Mouse (Mus musculus): ENCODE measurements around the gene Tsr3. TPM values are rescaled to one million over a fixed set of nuclear protein-coding genes. Genes with fewer than 3 reads are reported as not detected.
"Not testable (repeated sequence)": the region's sequence is repeated elsewhere in the genome, so short reads cannot be mapped to it uniquely, and the experiment has no call there.

The Tsr3 gene
- polyA plus RNA-seq, 1 experiment from 2014 or later = 46.4 TPM

DNA sequence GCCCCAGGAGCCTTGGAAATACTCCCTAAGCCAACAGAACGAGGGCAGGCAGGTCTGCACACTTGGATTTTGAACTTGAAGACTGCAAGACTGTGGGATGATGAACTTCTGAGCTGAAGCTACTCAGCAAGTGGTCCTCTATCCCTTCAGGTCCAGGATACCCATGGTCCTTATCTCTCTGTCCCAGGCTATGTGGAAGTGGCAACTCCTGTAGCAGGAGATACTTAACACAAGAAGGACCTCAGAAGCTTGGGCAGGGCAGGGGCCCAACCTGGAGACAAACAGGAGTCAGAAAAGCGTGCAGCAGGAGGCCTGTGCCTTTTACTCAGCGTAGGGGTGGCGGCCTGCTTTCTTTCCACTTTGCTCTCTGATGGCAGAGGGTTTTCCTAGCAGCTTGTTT, 14.3 kb upstream of the Tsr3 start:
- Histone ChIP-seq H3K9me3 (ENCODE audit: low read depth, low read length) (no peaks in the 10 kb centered on the region), H3K36me3 (ENCODE audit: insufficient read depth) (peaks cover 17% of the 10 kb centered on the region), H3K4me3 (ENCODE audit: low read depth, low read length) (no peak overlapping the region), H3K4me1 (ENCODE audit: insufficient read depth) (no peaks in the 10 kb centered on the region), H3K27me3 (ENCODE audit: insufficient read depth, low read length) (no peaks in the 10 kb centered on the region), H3K9ac (no peak overlapping the region), H3K27ac (ENCODE audit: low read depth) (no peak overlapping the region), H3K4me2 (no peak overlapping the region; the same call in 1 of the 2 replicates)
- TF ChIP-seq CTCF (IDR thresholded peaks at IDR 0.05; ENCODE audit: low read depth) = no peak
- 72% methylated on average over 4 of the region's 4 CpGs for WGBS
- DNase-seq = no peak
- ATAC-seq (ENCODE audit: insufficient read depth) = no peak

DNA sequence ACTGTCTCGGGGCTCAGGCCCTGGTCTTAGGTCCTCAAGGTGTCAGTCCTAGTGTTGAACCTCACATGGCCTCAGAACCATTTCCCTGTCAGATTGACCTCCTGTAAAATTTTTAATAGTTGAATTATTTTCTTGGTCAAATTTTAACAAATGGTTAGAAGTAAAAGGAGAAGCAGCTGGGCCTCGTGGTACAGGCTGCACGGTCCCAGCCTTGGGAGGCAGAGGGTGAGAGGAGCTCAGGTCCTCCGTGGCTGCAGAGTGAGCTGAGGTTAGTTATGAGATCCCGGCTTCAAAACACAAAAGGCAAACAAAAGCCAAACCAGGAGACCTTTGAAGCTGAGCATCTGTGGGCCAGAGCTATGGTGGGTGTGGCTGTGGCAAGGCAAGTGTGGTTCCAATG, 12.0 kb upstream of the Tsr3 start:
- Histone ChIP-seq H3K36me3 (ENCODE audit: insufficient read depth) (peaks cover 27% of the 10 kb centered on the region), H3K4me2 (no peak overlapping the region), H3K4me3 (ENCODE audit: low read depth, low read length) (no peak overlapping the region), H3K9ac (no peak overlapping the region), H3K27ac (ENCODE audit: low read depth) (no peak overlapping the region), H3K9me3 (ENCODE audit: low read depth, low read length) (no peaks in the 10 kb centered on the region), H3K27me3 (ENCODE audit: insufficient read depth, low read length) (no peaks in the 10 kb centered on the region), H3K4me1 (ENCODE audit: insufficient read depth) (no peaks in the 10 kb centered on the region)
- ATAC-seq (ENCODE audit: insufficient read depth) (no peak), DNase-seq (no peak)
- 84% methylated on average over 5 of the region's 5 CpGs for WGBS
- TF ChIP-seq CTCF (IDR thresholded peaks at IDR 0.05; ENCODE audit: low read depth) = no peak

DNA sequence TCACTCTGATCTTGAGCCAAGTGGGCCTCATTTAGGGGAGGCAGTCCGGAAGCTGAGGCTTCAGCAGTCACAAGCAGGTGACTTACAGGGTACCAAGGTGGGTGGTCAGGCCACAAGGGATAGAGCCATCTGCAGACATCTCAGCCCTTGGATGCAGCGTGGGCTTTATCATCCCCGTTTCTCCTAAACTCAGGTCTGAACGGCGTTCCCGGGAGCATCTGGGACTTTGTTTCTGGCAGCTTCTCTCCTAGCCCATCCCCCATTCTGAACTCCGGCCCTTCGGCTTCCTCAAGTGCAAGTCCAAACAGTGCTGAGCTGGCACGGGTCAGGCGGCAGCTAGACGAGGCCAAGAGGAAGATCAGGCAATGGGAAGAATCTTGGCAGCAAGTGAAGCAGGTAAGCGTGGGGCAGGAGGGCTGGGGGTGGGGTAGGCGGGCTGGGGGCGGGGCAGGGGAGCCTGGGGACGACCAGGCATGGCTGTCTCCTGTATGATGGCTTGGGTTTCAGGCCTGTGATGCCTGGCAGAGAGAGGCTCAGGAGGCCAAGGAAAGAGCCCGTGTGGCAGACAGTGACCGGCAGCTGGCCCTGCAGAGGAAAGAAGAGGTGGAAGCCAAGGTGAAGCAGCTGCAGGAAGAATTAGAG, 9.8 kb upstream of the Tsr3 start:
- not testable (repeated sequence) for H3K27ac ChIP-seq (ENCODE audit: low read depth); H3K4me1 ChIP-seq (ENCODE audit: insufficient read depth); DNase-seq; H3K4me3 ChIP-seq (ENCODE audit: low read depth, low read length); H3K9ac ChIP-seq; H3K4me2 ChIP-seq; H3K27me3 ChIP-seq (ENCODE audit: insufficient read depth, low read length); H3K9me3 ChIP-seq (ENCODE audit: low read depth, low read length)
- 0 out of 2 replicates have a peak, but pooled peaks have one; percentile 47 for ATAC-seq (ENCODE audit: insufficient read depth)
- peaks cover 35% of the 10 kb centered on the region for H3K36me3 ChIP-seq (ENCODE audit: insufficient read depth)
- 62% methylated on average over 13 of the region's 17 CpGs for WGBS

DNA sequence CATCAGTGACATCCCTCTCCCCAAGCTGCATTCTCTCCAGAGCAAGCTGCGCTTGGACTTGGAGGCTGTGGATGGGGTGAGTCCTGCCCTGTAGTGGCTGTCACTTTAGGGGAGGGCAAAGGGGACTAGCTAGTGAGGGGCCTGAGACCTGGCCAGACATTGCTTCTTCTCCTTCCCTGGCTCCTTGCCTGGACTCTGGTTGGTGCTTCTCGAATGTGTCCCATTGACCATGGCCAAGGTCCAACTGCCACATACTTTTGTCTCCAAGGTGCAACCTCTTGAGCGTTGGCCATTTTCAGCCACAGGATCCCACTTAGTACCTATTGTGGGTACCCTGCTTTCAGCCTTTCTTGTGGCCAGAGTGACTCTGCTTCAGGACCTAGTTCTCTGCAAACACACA, 9.3 kb upstream of the Tsr3 start:
- H3K4me1 ChIP-seq (ENCODE audit: insufficient read depth) = no peaks in the 10 kb centered on the region
- H3K27ac ChIP-seq (ENCODE audit: low read depth) = no peak overlapping the region
- DNase-seq (no peak), ATAC-seq (ENCODE audit: insufficient read depth) (no peak)
- no peak overlapping the region for H3K9ac ChIP-seq
- no peaks in the 10 kb centered on the region for H3K9me3 ChIP-seq (ENCODE audit: low read depth, low read length)
- H3K4me2 ChIP-seq = no peak overlapping the region
- no peak overlapping the region for H3K4me3 ChIP-seq (ENCODE audit: low read depth, low read length)
- H3K27me3 ChIP-seq (ENCODE audit: insufficient read depth, low read length) = no peaks in the 10 kb centered on the region
- WGBS = 92% methylated on average over 3 of the region's 3 CpGs
- TF ChIP-seq CTCF (IDR thresholded peaks at IDR 0.05; ENCODE audit: low read depth) = no peak
- H3K36me3 ChIP-seq (ENCODE audit: insufficient read depth) = peaks cover 41% of the 10 kb centered on the region

DNA sequence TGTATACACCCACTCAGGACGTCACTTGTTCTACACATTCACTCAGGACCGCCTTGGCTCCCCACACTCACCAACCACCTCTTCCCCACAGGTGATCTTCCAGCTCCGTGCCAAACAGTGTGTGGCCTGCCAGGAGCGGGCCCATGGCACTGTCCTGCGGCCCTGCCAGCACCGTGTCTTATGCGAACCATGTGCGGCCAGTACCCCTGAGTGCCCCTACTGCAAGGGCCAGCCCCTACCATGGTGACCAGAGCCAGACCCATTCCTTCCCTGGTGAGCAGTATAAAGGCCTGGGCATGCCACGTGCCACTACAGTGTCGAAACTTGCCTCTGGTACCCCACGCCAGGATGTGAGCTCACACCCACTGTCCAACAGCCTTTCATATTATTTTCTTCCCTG, 8.3 kb upstream of the Tsr3 start:
- peak; percentile 73; the same call in 1 of the 2 replicates for ATAC-seq (ENCODE audit: insufficient read depth)
- peaks cover 43% of the 10 kb centered on the region for H3K36me3 ChIP-seq (ENCODE audit: insufficient read depth)
- DNase-seq; H3K27ac ChIP-seq (ENCODE audit: low read depth); H3K4me3 ChIP-seq (ENCODE audit: low read depth, low read length); H3K4me2 ChIP-seq; H3K9me3 ChIP-seq (ENCODE audit: low read depth, low read length); H3K4me1 ChIP-seq (ENCODE audit: insufficient read depth); H3K27me3 ChIP-seq (ENCODE audit: insufficient read depth, low read length); H3K9ac ChIP-seq: not testable (repeated sequence)
- 92% methylated on average over 4 of the region's 11 CpGs for WGBS

DNA sequence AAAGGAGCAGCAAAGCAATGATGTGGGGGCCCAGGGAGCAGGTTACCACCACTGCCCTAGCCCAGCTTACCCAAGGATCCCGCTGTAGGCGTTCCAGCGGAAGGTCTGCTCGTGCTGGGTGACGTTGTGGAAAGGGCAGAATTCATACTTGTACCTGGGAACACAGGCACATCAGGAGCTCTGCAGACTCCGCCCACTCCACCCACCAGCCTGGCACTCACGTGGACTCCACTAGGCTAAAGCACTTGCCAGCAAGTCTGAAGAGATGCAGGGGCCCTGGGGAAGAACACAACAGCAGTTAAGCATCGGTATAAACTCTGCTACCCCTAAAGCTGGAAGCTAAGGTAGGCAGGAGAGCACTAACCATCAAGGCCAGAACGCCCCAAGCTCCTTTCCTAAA, 4.3 kb upstream of the Tsr3 start:
- no peak for ATAC-seq (ENCODE audit: insufficient read depth)
- Histone ChIP-seq H3K4me3 (ENCODE audit: low read depth, low read length) (no peak overlapping the region), H3K27me3 (ENCODE audit: insufficient read depth, low read length) (no peaks in the 10 kb centered on the region), H3K4me1 (ENCODE audit: insufficient read depth) (no peaks in the 10 kb centered on the region; the same call in 1 of the 2 replicates), H3K27ac (ENCODE audit: low read depth) (no peak overlapping the region), H3K9me3 (ENCODE audit: low read depth, low read length) (no peaks in the 10 kb centered on the region), H3K4me2 (no peak overlapping the region), H3K9ac (no peak overlapping the region), H3K36me3 (ENCODE audit: insufficient read depth) (peaks cover 27% of the 10 kb centered on the region)
- WGBS = 82% methylated on average over 9 of the region's 9 CpGs
- DNase-seq = no peak
- TF ChIP-seq CTCF (IDR thresholded peaks at IDR 0.05; ENCODE audit: low read depth) = no peak

DNA sequence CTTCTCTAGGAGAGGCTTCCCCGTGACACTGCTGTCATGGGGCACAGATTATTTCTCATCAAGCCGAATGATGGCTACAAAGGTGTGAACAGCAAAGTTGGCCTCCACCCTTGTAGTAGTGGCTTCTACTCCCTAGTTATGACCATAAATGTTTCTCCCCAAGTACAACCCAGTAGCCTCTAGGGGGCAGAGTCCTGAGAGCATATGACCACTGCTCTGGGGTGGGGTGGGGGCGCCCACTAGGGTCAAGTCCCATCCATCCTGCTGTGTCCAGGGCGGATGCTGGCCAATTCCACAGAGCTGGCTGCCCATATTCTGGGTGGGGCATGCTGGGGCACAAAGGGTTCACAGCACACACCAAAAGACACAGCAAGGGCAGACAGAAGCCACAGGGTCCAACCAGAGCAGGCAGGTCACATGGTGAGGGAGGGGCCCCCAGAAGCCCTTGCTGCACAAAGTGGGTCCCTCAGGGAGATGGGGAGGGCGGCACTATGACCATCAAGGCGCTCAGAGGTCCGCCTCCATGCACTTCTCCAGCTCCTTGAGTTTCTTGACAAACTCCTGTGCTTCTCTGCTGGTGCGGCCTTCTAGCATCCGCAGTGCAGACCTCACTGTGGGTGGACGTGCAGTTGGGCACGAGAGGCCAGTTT, 3.3 kb downstream of the Tsr3 start:
- H3K9ac ChIP-seq = no peak overlapping the region
- H3K4me1 ChIP-seq (ENCODE audit: insufficient read depth) = peaks cover 5% of the 10 kb centered on the region; the same call in 1 of the 2 replicates
- peaks cover 24% of the 10 kb centered on the region for H3K36me3 ChIP-seq (ENCODE audit: insufficient read depth)
- ATAC-seq (ENCODE audit: insufficient read depth) (no peak), DNase-seq (no peak)
- no peak overlapping the region for H3K4me2 ChIP-seq
- 0 out of 2 replicates have a peak, but pooled peaks have one; percentile 21 for TF ChIP-seq CTCF (IDR thresholded peaks at IDR 0.05; ENCODE audit: low read depth)
- H3K4me3 ChIP-seq (ENCODE audit: low read depth, low read length) = no peak overlapping the region
- no peaks in the 10 kb centered on the region for H3K27me3 ChIP-seq (ENCODE audit: insufficient read depth, low read length)
- no peak overlapping the region for H3K27ac ChIP-seq (ENCODE audit: low read depth)
- H3K9me3 ChIP-seq (ENCODE audit: low read depth, low read length) = no peaks in the 10 kb centered on the region
- 80% methylated on average over 11 of the region's 11 CpGs for WGBS
